Mouse (Mus musculus) kidney, adult 8-10 months (tissue): Measurements from ENCODE around the gene Ppp1r12a.
A peak's percentile ranks its signal among the peaks of the same experiment; 100 is the strongest.

Experiments
- DNase-seq, 2 experiments: peaks; one replicate each; pipeline ENCODE4 v3.0.0; 2022

Gene Ppp1r12a

DNA sequence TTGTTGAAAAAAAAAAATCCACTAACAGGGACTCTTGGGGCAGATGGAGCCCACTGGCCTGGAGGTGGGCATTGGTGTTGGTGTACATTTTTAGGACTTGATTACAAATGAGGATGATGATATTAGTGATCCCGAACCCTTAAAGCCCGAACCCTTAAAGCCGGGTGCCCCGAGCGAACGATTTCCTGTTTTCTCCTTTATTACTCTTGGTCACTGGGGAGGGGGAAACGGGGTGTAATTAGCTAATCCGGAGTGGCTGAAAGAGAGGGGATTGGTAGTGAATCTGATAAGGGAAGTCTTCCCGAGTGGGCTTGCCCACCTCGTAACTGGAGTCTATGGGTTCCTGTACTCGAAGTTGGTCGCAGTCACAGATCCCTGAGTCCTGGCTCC is 1.0 kb downstream of the Ppp1r12a start:
- DNase-seq: peak in 1 of 2 experiments; percentile 9

- no peak for DNase-seq
These were observed 1.5 kb downstream of the Ppp1r12a start for GRCm38 (mm10) chr10:108163451-108163850.

- no peak for DNase-seq
These were observed 5.8 kb downstream of the Ppp1r12a start for GRCm38 (mm10) chr10:108167823-108168222.

DNA sequence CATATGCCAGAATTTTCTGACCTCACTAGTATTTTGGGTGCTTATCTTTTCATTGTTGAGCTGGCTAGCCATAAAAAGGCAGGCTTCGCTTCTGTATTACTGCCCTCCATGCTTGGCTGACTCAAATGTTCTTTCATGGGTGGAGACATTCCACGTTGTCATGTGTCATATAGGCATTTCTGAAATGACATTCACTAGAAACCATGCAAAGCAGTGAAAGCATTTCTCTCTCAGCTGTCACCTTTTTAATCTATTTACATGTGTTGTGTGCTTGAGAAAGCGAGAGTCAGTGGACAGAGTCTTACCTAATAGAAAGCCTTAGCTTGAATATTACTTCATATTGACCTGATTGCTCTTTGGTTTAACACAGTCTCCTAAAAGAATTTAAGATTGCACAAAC is 8.8 kb downstream of the Ppp1r12a start:
- no peak for DNase-seq

DNA sequence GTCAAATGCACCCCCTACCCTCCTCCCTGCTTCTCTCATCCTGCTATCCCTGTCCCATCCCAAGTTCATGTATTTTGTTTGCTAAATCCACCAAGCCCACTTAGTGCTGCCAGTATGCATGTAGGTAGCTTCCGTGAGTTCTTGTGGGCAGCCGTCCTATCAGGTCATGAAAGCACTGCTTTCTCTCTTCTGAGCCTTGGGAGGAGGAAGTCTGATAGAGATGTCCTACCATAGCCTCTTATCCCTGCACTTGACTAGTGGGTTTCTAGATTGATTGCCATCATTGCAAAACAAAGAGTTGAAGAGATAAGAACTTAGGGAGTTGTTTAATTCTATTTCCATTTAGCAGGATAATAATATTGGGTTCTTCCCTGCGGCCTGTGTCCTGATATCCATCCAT is 9.6 kb downstream of the Ppp1r12a start:
- no peak for DNase-seq

GRCm38 (mm10) chr10:108172817-108173563 is 11.0 kb downstream of the Ppp1r12a start:
- no peak for DNase-seq

GRCm38 (mm10) chr10:108174107-108174506 is 12.1 kb downstream of the Ppp1r12a start:
- no peak for DNase-seq

- DNase-seq: no peak
These were observed 13.9 kb downstream of the Ppp1r12a start for GRCm38 (mm10) chr10:108175885-108176284.

- DNase-seq: no peak
These were observed 16.4 kb downstream of the Ppp1r12a start for GRCm38 (mm10) chr10:108178285-108178848.

DNA sequence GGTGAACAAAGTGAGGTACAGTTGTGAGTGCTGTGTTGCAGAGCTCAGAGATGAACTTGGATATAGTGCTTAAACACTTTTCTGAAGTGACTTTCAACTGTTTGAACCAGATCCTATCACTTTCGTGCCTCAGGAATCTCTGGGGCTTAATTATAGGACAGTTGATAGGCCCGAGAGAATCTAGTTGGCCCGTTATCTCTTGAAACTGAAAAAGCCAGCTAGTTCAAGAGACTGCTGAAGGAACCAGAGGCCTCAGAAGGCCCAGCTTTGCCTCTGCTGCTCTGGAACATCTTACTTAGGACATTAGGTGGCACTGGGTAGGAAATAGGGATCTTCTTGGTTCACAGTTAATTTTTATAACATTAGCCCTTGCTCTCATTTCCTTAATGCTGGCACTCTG is 17.4 kb downstream of the Ppp1r12a start:
- no peak for DNase-seq

DNA sequence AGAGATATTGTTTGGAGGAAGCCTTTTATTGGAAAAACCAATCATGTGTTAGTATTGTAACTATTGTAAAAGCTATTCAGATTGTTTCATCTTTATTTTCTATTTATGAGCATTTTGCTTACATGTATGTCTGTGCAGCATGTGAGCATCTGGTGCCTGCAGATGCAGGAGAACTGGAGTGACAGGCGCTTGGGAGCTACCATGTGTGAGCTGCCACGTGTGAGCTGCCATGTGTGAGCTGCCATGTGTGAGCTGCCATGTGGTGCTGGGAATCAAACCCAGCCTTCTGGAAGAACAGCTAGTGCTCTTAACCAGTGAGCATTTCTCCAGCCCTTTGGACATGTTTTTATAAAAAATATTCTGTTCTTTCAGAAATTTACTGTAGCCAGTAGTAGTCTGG is 18.3 kb downstream of the Ppp1r12a start:
- no peak for DNase-seq

GRCm38 (mm10) chr10:108181893-108182292 is 19.9 kb downstream of the Ppp1r12a start:
- DNase-seq: no peak

- no peak for DNase-seq
These were observed 20.4 kb downstream of the Ppp1r12a start for GRCm38 (mm10) chr10:108182386-108182785.

GRCm38 (mm10) chr10:108184763-108185162 is 22.8 kb downstream of the Ppp1r12a start:
- no peak for DNase-seq

DNA sequence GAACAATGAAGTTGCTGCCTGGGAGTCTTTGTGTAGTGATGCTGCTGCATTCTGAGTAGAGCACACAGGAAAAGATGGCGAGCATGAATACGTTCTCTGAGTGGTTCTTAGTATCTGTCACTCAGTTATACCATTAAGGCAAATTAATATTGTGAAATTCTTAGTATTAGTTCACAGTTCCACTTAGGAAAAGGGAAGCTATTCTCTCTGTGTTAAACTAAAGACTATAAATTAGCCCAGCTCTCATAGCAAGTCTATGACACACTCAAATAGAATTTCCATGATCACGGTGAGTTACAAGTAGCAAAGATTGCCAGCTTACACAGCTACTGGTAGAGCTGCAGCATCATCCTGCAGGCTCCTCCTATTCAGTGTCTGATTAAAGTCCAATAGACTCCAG is 23.3 kb downstream of the Ppp1r12a start:
- no peak for DNase-seq

GRCm38 (mm10) chr10:108189303-108189702 is 27.3 kb downstream of the Ppp1r12a start:
- no peak for DNase-seq

GRCm38 (mm10) chr10:108189986-108190385 is 28.0 kb downstream of the Ppp1r12a start:
- DNase-seq: no peak

DNA sequence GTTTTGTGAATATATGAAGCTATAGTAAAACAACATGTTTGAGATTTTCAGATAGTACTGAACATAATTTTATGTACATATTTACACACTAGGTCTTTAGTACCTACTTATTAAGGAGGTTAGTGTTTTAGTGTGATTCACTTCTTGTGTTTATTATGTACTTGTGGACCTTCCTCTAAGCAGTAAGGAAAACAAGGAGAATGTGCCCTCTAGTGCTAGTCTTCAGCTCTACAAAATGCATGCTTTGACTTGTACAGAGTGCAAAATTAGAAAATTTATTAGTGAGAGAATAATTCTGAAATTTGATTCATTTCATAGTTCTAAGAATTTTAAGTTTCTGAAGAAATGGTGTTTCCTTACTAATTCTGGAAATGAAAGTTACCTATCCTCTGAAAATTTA is 28.6 kb downstream of the Ppp1r12a start:
- DNase-seq: no peak

- DNase-seq: no peak
These were observed 29.4 kb downstream of the Ppp1r12a start for GRCm38 (mm10) chr10:108191381-108191787.

- DNase-seq: no peak
These were observed 30.3 kb downstream of the Ppp1r12a start for GRCm38 (mm10) chr10:108192306-108192705.

DNA sequence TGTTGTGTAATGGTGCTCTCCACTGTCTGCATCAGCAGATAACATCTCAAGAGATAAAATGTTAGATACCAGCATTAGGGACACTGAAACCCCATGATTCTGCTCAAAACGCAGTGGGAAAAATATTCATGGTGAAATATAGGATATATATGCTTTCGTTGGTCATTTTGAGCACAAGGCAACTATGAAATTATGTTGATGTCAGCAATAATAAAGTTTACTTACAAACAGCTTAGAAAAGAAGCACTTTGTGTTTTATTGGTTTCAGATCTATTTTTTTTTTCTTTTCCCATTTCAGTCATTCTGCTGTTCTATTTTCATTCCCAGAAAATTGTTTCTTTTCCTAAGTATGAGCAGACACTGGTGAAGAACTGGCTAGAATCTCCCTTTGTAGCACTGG is 34.1 kb downstream of the Ppp1r12a start:
- DNase-seq: no peak

- DNase-seq: no peak
These were observed 35.5 kb downstream of the Ppp1r12a start for GRCm38 (mm10) chr10:108197498-108197897.

- DNase-seq: no peak
These were observed 37.0 kb downstream of the Ppp1r12a start for GRCm38 (mm10) chr10:108198945-108199344.

DNA sequence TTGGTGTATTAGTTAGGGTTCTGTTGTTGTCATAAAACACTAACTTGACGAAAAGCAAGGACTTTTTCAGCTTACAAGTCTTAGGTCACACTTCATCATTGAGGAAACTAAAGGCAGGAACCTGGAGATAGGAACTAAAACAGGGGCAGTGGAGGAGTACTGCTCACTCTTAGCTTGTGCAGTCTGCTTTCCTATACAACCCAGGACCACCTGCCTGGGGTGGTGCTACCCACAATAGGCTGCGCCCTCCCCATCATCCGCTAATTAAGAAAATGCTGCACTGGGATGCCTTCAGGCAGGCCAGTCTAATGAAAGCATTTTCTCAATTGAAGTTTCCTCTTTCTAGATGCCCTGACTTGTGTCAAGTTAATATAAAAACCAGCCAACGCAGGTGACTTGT is 40.1 kb downstream of the Ppp1r12a start:
- DNase-seq: no peak

GRCm38 (mm10) chr10:108203440-108203839 is 41.4 kb downstream of the Ppp1r12a start:
- DNase-seq: no peak
